Mouse (Mus musculus): ENCODE data around the gene Runx2.

Gene Runx2

DNA sequence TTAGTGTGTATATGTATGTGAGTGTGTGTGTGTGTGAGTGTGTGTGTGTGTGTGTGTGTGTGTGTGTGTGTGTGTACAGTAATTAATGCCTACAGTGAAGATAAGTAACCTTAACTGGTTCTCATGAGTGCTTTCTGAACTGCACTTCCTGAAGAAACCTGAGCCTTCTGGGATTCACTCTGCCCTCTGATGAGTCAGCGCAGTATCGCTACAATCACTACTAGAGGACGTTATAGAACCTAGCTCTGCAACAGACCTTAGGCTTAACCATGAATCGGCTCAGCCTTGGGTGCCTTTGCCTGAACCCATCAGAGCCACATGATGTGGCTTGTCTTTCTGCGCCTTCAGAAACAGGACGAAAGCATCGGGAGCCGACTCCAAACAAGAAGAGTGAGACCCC is 169.5 kb downstream of the Runx2 start:
- H3K36me3 ChIP-seq (ENCODE audit: control insufficient read depth, insufficient read depth, low read length, poor library complexity, severe bottlenecking), result no peaks in the 10 kb centered on the region
- H3K27me3 ChIP-seq (ENCODE audit: control insufficient read depth, insufficient read depth, low read length, poor library complexity, severe bottlenecking), result no peaks in the 10 kb centered on the region
- no peak for DNase-seq (ENCODE audit: low read depth, low spot score)

DNA sequence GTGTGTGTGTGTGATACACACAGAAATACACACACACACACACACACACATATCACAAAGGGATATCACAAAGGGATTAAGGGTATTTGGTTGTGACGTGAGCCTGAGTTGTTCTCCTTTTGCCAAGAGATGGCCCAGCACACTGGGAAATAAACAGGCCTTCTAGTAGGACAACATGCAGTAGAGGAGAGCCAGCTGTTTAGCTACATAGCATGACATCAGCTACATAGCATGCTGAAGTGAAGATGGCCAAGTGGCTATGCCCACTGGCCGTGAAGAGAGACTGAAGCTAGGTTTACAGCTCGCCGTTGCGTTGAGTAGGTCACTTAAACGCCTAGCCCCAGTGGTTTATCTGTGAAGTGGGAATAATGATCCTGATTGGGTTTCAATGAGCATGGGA is 171.3 kb downstream of the Runx2 start:
- no peak for DNase-seq (ENCODE audit: low read depth, low spot score)

DNA sequence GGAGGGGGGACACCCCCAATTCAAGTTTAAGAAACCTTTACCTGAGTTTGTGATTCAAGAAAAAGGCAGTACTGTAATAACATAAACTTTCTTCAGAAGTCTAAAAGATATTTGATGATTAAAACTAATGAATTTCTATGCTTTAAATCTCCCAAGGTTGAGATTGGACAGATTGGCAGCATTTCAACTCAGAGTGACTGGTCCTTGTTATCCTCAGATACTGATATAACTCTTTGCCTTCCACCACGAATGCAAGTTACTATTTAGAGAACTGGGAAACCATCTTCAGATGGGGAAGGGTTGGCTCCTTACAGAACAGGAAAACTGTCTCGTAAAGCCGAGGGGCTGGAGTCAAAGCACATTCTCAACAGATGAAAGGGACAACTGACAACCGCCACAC is 172.5 kb downstream of the Runx2 start:
- no peak for DNase-seq (ENCODE audit: low read depth, low spot score)
- Histone ChIP-seq H3K27me3 (ENCODE audit: control insufficient read depth, insufficient read depth, low read length, poor library complexity, severe bottlenecking) (no peaks in the 10 kb centered on the region), H3K36me3 (ENCODE audit: control insufficient read depth, insufficient read depth, low read length, poor library complexity, severe bottlenecking) (no peaks in the 10 kb centered on the region)

More for the DNA sequence above, 171.3 kb downstream of the Runx2 start:
- H3K36me3 ChIP-seq (ENCODE audit: control insufficient read depth, insufficient read depth, low read length, poor library complexity, severe bottlenecking), result no peaks in the 10 kb centered on the region
- no peaks in the 10 kb centered on the region for H3K27me3 ChIP-seq (ENCODE audit: control insufficient read depth, insufficient read depth, low read length, poor library complexity, severe bottlenecking)

DNA sequence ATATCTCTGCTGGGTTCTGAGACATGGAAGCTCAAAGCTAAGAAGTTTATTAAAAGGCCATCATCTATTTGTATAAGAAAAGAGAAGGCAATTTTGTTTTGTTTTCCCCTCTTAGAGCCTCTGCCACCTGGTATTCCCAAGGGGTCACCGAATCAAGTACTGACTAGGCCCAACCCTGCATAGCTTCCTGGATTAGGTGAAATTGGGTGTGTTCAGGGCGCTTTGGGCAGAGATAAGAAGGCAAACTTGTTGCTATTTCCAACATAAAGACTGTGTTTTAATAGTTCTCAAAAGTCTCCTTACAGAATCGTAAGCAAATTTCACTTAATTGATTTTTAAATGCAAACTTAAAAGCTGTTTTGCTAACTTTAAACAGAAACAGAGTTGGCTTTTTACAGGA is 173.7 kb downstream of the Runx2 start:
- DNase-seq (ENCODE audit: low read depth, low spot score), result no peak
- H3K27me3 ChIP-seq (ENCODE audit: control insufficient read depth, insufficient read depth, low read length, poor library complexity, severe bottlenecking), result no peaks in the 10 kb centered on the region
- no peaks in the 10 kb centered on the region for H3K36me3 ChIP-seq (ENCODE audit: control insufficient read depth, insufficient read depth, low read length, poor library complexity, severe bottlenecking)

DNA sequence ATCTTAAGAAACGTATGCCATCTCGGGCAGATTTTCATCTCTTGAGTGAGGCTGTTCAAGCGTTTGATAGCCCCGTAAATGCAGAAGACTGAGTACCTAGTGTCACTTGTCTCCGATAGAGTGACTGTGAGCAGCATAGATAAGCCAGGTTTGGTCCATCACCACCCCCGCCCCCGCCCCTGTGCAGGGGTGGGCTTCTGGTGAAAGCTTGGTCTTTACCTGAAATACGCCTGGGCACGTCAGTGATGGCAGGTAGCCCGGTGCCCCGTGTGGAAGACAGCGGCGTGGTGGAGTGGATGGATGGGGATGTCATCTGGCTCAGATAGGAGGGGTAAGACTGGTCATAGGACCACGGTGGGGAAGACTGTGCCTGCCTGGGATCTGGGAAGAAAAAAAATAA is 175.2 kb downstream of the Runx2 start:
- Histone ChIP-seq H3K27me3 (ENCODE audit: control insufficient read depth, insufficient read depth, low read length, poor library complexity, severe bottlenecking) (no peaks in the 10 kb centered on the region), H3K36me3 (ENCODE audit: control insufficient read depth, insufficient read depth, low read length, poor library complexity, severe bottlenecking) (no peaks in the 10 kb centered on the region)
- DNase-seq (ENCODE audit: low read depth, low spot score), result no peak

DNA sequence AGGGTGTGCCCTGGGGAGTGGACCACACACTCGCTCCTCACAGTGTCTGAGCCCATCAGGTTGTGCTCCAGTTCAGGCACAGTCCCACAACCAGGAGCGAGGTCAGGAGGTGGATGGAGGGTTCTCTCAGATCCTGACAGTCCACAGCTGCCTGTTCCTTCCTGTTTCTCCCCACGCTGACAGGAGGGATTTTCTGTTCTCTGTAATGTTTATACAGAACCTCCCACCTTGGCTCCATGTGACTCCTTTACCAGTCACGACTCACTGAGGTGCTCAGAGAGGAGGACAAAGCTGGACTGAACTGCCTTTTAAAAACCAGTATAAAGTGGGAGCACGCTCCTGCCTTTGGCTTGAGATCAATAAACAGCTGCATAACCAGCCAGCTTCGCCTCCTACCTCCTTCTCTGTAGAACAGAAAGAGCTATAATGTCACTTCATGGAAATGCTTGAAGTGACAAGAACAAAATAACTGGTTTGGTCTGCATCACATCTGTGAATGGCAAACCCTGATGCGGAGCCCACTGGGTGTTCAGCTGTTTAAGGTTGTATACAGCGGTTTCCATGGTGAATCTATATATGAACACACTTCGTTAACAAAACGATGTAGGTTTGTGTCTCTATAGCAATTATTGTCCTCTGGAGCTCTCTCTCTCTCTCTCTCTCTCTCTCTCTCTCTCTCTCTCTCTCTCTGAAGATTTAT is 177.3 kb downstream of the Runx2 start:
- Histone ChIP-seq H3K36me3 (ENCODE audit: control insufficient read depth, insufficient read depth, low read length, poor library complexity, severe bottlenecking) (no peaks in the 10 kb centered on the region), H3K27me3 (ENCODE audit: control insufficient read depth, insufficient read depth, low read length, poor library complexity, severe bottlenecking) (no peaks in the 10 kb centered on the region)
- no peak for DNase-seq (ENCODE audit: low read depth, low spot score)

DNA sequence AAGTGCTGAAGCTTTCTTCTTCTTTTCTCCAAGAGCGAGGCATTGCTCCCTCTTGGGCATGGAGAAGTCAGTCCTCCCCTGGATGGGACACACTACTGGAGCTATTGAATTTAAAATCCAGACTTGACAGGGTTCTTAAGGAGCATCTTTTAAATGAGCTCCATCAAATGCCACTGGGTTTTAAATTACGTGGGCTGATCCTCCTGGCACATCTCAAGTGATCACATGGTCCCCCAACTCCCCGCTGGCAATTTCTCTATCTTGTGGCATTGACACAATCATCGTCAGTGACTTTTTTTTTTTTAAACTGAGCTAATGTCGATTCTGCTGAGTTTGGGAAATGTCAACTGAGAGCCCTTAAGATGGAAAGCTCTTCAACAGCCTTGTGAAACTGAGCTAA is 180.1 kb downstream of the Runx2 start:
- no peaks in the 10 kb centered on the region for H3K36me3 ChIP-seq (ENCODE audit: control insufficient read depth, insufficient read depth, low read length, poor library complexity, severe bottlenecking)
- no peaks in the 10 kb centered on the region for H3K27me3 ChIP-seq (ENCODE audit: control insufficient read depth, insufficient read depth, low read length, poor library complexity, severe bottlenecking)
- no peak for DNase-seq (ENCODE audit: low read depth, low spot score)

DNA sequence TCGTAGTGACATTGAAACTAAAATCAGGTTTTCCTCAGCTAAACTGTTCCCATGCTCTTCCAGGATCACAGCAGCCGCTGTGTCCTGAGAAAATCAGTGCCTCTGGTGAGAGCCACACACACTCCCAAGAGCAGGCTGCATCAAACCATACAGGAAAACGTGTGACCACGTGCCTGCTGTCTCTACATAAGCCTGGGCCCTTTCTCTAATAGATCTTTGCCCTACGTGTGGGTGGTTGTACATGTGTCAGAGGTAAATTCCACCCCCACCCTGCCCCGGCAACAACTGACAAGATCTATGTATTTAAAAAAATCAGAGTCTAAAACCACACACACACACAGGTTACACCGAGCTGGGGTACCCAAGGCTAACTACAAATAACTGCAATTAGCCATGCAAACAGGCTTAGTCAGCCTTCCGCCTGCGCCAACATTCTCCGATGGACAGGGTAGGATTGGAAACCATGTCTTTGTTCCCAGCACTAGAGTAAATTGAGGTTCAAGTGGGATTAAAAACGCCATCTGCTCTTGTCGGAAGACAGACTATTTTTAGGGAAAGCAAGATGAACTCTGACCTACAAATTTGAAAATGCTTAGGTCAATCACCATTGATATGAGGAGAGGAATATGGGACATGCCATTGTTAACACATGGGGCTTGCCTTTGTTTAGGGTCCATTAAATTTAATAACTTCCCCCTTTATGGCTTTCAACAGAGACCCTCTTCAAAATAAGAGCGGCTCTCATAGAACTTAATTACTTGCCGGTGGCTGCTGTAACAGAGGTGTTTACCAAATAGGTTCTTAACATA is 180.8 kb downstream of the Runx2 start:
- H3K36me3 ChIP-seq (ENCODE audit: control insufficient read depth, insufficient read depth, low read length, poor library complexity, severe bottlenecking), result no peaks in the 10 kb centered on the region
- DNase-seq (ENCODE audit: low read depth, low spot score), result no peak

DNA sequence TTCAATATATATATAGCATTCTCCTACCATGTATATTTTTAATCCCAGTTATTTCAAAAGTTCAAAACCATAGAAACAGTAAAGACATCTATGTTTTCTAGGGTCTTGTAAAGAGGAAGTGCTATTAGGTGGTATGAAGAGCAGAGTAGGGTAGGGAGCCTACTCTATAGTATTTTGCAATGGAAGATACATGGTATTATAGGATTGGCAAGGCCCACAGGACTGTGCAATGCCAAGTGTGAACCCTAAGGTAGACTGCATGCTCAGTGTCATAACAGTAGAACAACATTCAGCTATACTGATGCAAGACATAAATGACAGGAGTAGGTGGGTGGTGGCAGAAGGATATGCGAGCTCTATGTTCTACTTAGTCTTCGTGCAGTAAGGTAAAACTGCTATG is 181.7 kb downstream of the Runx2 start:
- Histone ChIP-seq H3K36me3 (ENCODE audit: control insufficient read depth, insufficient read depth, low read length, poor library complexity, severe bottlenecking) (no peaks in the 10 kb centered on the region), H3K27me3 (ENCODE audit: control insufficient read depth, insufficient read depth, low read length, poor library complexity, severe bottlenecking) (no peaks in the 10 kb centered on the region)
- DNase-seq (ENCODE audit: low read depth, low spot score), result no peak

More for the DNA sequence above, 180.8 kb downstream of the Runx2 start:
- H3K27me3 ChIP-seq (ENCODE audit: control insufficient read depth, insufficient read depth, low read length, poor library complexity, severe bottlenecking), result no peaks in the 10 kb centered on the region

DNA sequence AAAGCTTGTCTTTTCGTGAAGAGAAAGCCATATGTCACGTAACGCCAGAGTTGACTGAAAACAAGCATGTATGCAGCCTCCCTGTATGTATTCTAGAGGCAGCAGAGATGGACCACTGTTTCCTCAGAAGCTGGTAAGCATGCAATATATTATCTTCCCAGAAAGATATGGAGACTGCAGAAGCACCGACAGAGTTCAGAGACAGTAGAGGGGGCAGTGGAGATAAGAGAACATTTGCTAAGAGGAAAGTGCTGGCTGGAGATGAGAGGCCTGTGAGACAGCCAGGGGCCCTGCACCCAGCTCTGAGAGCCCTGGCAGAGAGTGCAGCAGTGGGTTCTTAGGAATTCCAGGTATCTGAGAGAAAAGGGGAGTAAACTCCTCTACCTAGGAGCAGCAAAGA is 182.3 kb downstream of the Runx2 start:
- Histone ChIP-seq H3K27me3 (ENCODE audit: control insufficient read depth, insufficient read depth, low read length, poor library complexity, severe bottlenecking) (no peaks in the 10 kb centered on the region), H3K36me3 (ENCODE audit: control insufficient read depth, insufficient read depth, low read length, poor library complexity, severe bottlenecking) (no peaks in the 10 kb centered on the region)
- DNase-seq (ENCODE audit: low read depth, low spot score), result no peak

DNA sequence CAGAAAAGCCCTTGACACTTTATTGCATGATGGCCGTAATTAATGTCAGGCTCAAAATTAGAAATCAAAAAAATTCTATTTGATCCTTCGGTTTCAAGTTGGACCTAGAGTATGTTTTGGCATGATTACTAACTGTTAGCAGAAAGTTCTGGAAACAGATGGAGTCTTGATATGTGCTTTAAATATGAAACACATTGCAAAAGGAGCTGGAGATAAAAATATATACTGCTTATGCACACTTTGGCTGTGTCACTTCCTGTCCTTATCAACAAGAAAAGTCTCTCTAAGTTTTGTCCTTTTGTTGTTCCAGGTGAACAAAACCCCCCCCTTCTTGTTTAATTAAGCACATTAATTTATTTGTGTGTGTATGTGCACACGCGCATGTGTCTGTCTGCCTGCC is 183.0 kb downstream of the Runx2 start:
- H3K36me3 ChIP-seq (ENCODE audit: control insufficient read depth, insufficient read depth, low read length, poor library complexity, severe bottlenecking), result no peaks in the 10 kb centered on the region
- H3K27me3 ChIP-seq (ENCODE audit: control insufficient read depth, insufficient read depth, low read length, poor library complexity, severe bottlenecking), result no peaks in the 10 kb centered on the region
- no peak for DNase-seq (ENCODE audit: low read depth, low spot score)

DNA sequence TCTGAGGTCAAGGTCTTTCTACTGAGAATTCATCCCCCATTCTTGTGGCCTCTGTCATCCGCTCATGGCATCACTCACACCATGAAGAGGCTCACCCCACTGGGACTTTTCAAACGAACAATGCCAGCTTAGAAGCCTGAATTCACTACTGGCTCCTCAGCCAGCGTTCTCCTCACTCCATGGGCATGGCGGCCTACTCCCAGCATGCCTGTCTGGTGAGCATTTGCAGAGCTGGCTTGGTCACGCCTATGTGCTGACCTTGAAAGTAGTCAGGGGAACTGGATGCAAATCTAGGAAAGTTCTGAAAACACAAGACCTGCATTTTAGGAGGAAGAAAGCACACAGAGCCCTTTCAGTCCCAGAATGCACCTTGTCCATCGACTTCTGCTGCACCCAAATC is 187.3 kb downstream of the Runx2 start:
- no peaks in the 10 kb centered on the region for H3K27me3 ChIP-seq (ENCODE audit: control insufficient read depth, insufficient read depth, low read length, poor library complexity, severe bottlenecking)
- no peaks in the 10 kb centered on the region for H3K36me3 ChIP-seq (ENCODE audit: control insufficient read depth, insufficient read depth, low read length, poor library complexity, severe bottlenecking)
- no peak for DNase-seq (ENCODE audit: low read depth, low spot score)

DNA sequence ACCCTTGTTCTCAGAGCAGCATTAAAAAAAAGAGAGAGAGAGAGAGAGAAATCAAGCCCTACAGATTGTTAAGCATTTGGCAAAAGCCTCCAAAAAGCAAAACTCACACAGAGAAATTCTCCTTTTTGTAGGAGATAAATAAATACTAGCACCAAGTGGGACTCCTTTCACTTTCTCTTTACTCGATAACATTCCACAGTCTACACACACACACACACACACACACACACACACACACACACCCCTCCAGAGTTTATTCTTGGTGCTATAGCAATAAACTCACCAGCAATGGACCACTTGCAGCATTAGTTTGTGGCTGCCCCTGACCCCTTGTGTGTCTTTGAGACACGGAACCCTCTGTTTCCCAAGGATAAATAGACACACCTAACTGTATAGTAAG is 190.9 kb downstream of the Runx2 start:
- Histone ChIP-seq H3K36me3 (ENCODE audit: control insufficient read depth, insufficient read depth, low read length, poor library complexity, severe bottlenecking) (no peaks in the 10 kb centered on the region), H3K27me3 (ENCODE audit: control insufficient read depth, insufficient read depth, low read length, poor library complexity, severe bottlenecking) (no peaks in the 10 kb centered on the region)
- DNase-seq (ENCODE audit: low read depth, low spot score), result no peak

DNA sequence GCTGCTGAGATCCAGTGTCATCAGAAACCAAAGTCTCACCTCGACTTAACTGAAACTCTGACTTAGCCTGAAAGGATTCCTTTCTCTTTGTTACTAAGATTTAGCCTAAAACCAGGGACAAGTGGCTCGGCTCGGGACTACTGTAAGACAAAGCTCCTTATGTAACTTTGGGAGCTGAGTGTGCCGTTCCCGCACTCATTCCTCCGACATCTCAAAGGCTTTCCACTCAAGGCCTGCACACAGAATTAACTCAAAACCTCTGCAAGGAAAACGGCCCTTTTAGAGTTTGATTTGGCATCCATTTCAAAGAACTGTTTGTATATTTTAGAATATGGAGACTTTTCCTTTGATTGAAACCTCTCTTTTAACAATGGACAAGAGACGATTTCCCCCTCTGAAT is 191.3 kb downstream of the Runx2 start:
- Histone ChIP-seq H3K27me3 (ENCODE audit: control insufficient read depth, insufficient read depth, low read length, poor library complexity, severe bottlenecking) (no peaks in the 10 kb centered on the region), H3K36me3 (ENCODE audit: control insufficient read depth, insufficient read depth, low read length, poor library complexity, severe bottlenecking) (no peaks in the 10 kb centered on the region)
- DNase-seq (ENCODE audit: low read depth, low spot score), result no peak

DNA sequence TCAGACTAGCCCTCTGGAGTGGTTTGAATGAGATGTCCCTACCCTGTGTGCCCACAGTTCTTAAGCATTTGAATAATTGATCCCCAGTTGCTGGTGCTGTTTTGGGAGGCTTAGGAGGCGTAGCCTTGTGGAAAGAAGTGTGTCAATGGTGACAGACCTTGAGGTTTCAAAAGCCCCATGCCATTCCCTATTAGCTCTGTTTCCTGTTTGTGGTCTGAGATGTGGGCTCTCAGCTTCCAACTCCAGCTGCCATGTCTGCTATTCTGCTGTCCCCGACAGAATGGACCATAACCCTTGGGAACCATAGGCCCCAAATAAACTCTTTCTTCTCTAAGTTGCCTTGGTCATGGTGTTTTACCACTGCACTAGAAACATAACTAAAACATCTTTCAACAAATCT is 194.1 kb downstream of the Runx2 start:
- Histone ChIP-seq H3K27me3 (ENCODE audit: control insufficient read depth, insufficient read depth, low read length, poor library complexity, severe bottlenecking) (no peaks in the 10 kb centered on the region), H3K36me3 (ENCODE audit: control insufficient read depth, insufficient read depth, low read length, poor library complexity, severe bottlenecking) (no peaks in the 10 kb centered on the region)
- DNase-seq (ENCODE audit: low read depth, low spot score), result no peak
